Mouse (Mus musculus): ENCODE results near the gene Fbf1.

GRCm38 (mm10) chr11:116106963-116107776 is 60.8 kb downstream of the Fbf1 start:
- TF ChIP-seq CTCF (IDR thresholded peaks at IDR 0.05; ENCODE audit: low read depth, low read length) (no peak), POLR2A (IDR thresholded peaks at IDR 0.05; ENCODE audit: borderline replicate concordance, low read depth, low read length) (no peak)

Data from bone marrow macrophage, adult 2 months (primary cell).